Mouse (Mus musculus): ENCODE data around the gene Chmp6. TPM values are rescaled to one million over a fixed set of nuclear protein-coding genes. Genes with fewer than 3 reads are reported as not detected.

Chmp6 gene
- polyA plus RNA-seq, 1 experiment from 2014 or later: 62.4 TPM

- no peak overlapping the region for H3K9ac ChIP-seq (ENCODE audit: low read length)
- ATAC-seq (ENCODE audit: insufficient number of reproducible peaks, insufficient read depth, low FRiP score, low read depth): no peak
- no peaks in the 10 kb centered on the region for H3K27me3 ChIP-seq (ENCODE audit: control insufficient read depth, insufficient read depth, low read length)
- WGBS: 77% methylated on average over 6 of the region's 6 CpGs
- no peak overlapping the region for H3K4me3 ChIP-seq (ENCODE audit: control insufficient read depth in 1 of 2, insufficient read depth in 1 of 2, low read depth in 1 of 2, low read length in 2 of 2)
- no peak overlapping the region for H3K4me2 ChIP-seq (ENCODE audit: low read length)
- H3K27ac ChIP-seq (replicated peaks in 1 of 2; ENCODE audit: control insufficient read depth in 1 of 2, insufficient read depth in 1 of 2, low read depth in 2 of 2, low read length in 2 of 2): no peak overlapping the region
- H3K9me3 ChIP-seq (ENCODE audit: control insufficient read depth, low read length): peaks cover 5% of the 10 kb centered on the region; the same call in 1 of the 2 replicates
- no peaks in the 10 kb centered on the region for H3K36me3 ChIP-seq (ENCODE audit: control insufficient read depth, insufficient read depth, low read length)
- no peaks in the 10 kb centered on the region for H3K4me1 ChIP-seq (ENCODE audit: control insufficient read depth in 2 of 2, insufficient read depth in 2 of 2, low read length in 2 of 2)
These were observed 16.5 kb downstream of the Chmp6 start for GRCm38 (mm10) chr11:119929603-119930265.

- Histone ChIP-seq H3K27ac (replicated peaks in 1 of 2; ENCODE audit: control insufficient read depth in 1 of 2, insufficient read depth in 1 of 2, low read depth in 2 of 2, low read length in 2 of 2) (no peak overlapping the region), H3K9ac (ENCODE audit: low read length) (no peak overlapping the region), H3K9me3 (ENCODE audit: control insufficient read depth, low read length) (peaks cover 5% of the 10 kb centered on the region; the same call in 1 of the 2 replicates), H3K36me3 (ENCODE audit: control insufficient read depth, insufficient read depth, low read length) (no peaks in the 10 kb centered on the region), H3K4me1 (ENCODE audit: control insufficient read depth in 2 of 2, insufficient read depth in 2 of 2, low read length in 2 of 2) (0 out of 4 replicates have a peak, but pooled peaks cover 0 to under 1% of the 10 kb centered on the region in 2 experiments), H3K4me3 (ENCODE audit: control insufficient read depth in 1 of 2, insufficient read depth in 1 of 2, low read depth in 1 of 2, low read length in 2 of 2) (no peak overlapping the region), H3K4me2 (ENCODE audit: low read length) (no peak overlapping the region), H3K27me3 (ENCODE audit: control insufficient read depth, insufficient read depth, low read length) (no peaks in the 10 kb centered on the region; the same call in 1 of the 2 replicates)
- no peak for ATAC-seq (ENCODE audit: insufficient number of reproducible peaks, insufficient read depth, low FRiP score, low read depth)
- WGBS: 71% methylated on average over 10 of the region's 10 CpGs
These were observed 18.6 kb downstream of the Chmp6 start for GRCm38 (mm10) chr11:119931809-119932208.

- Histone ChIP-seq H3K4me1 (ENCODE audit: control insufficient read depth in 2 of 2, insufficient read depth in 2 of 2, low read length in 2 of 2) (peaks cover 5 to 9% of the 10 kb centered on the region in 2 experiments; a peak in 1 of 4 replicates), H3K4me3 (ENCODE audit: control insufficient read depth in 1 of 2, insufficient read depth in 1 of 2, low read depth in 1 of 2, low read length in 2 of 2) (no peak overlapping the region), H3K4me2 (ENCODE audit: low read length) (no peak overlapping the region), H3K9ac (ENCODE audit: low read length) (no peak overlapping the region), H3K27ac (replicated peaks in 1 of 2; ENCODE audit: control insufficient read depth in 1 of 2, insufficient read depth in 1 of 2, low read depth in 2 of 2, low read length in 2 of 2) (no peak overlapping the region), H3K9me3 (ENCODE audit: control insufficient read depth, low read length) (peaks cover 5% of the 10 kb centered on the region; the same call in 1 of the 2 replicates), H3K27me3 (ENCODE audit: control insufficient read depth, insufficient read depth, low read length) (no peaks in the 10 kb centered on the region; the same call in none of the 2 replicates), H3K36me3 (ENCODE audit: control insufficient read depth, insufficient read depth, low read length) (no peaks in the 10 kb centered on the region)
- no peak for ATAC-seq (ENCODE audit: insufficient number of reproducible peaks, insufficient read depth, low FRiP score, low read depth)
- whole genome bisulfite sequencing: 55% methylated on average over 4 of the region's 4 CpGs
These were observed 19.9 kb downstream of the Chmp6 start for GRCm38 (mm10) chr11:119933142-119933541.

GRCm38 (mm10) chr11:119933819-119934583 lies 20.8 kb downstream of the Chmp6 start:
- Histone ChIP-seq H3K4me2 (ENCODE audit: low read length) (no peak overlapping the region), H3K9ac (ENCODE audit: low read length) (no peak overlapping the region), H3K4me3 (ENCODE audit: control insufficient read depth in 1 of 2, insufficient read depth in 1 of 2, low read depth in 1 of 2, low read length in 2 of 2) (no peak overlapping the region), H3K27ac (replicated peaks in 1 of 2; ENCODE audit: control insufficient read depth in 1 of 2, insufficient read depth in 1 of 2, low read depth in 2 of 2, low read length in 2 of 2) (no peak overlapping the region), H3K9me3 (ENCODE audit: control insufficient read depth, low read length) (peaks cover 5% of the 10 kb centered on the region; the same call in 1 of the 2 replicates), H3K27me3 (ENCODE audit: control insufficient read depth, insufficient read depth, low read length) (peaks cover 6% of the 10 kb centered on the region), H3K4me1 (ENCODE audit: control insufficient read depth in 2 of 2, insufficient read depth in 2 of 2, low read length in 2 of 2) (peaks cover 5 to 9% of the 10 kb centered on the region in 2 experiments; a peak in 1 of 4 replicates), H3K36me3 (ENCODE audit: control insufficient read depth, insufficient read depth, low read length) (no peaks in the 10 kb centered on the region)
- no peak for ATAC-seq (ENCODE audit: insufficient number of reproducible peaks, insufficient read depth, low FRiP score, low read depth)
- WGBS: 79% methylated on average over 8 of the region's 8 CpGs

GRCm38 (mm10) chr11:119934773-119935172 lies 21.5 kb downstream of the Chmp6 start:
- Histone ChIP-seq H3K36me3 (ENCODE audit: control insufficient read depth, insufficient read depth, low read length) (no peaks in the 10 kb centered on the region), H3K27ac (replicated peaks in 1 of 2; ENCODE audit: control insufficient read depth in 1 of 2, insufficient read depth in 1 of 2, low read depth in 2 of 2, low read length in 2 of 2) (no peak overlapping the region), H3K4me1 (ENCODE audit: control insufficient read depth in 2 of 2, insufficient read depth in 2 of 2, low read length in 2 of 2) (peaks cover 5 to 9% of the 10 kb centered on the region in 2 experiments; a peak in 1 of 4 replicates), H3K4me2 (ENCODE audit: low read length) (no peak overlapping the region), H3K27me3 (ENCODE audit: control insufficient read depth, insufficient read depth, low read length) (peaks cover 8% of the 10 kb centered on the region), H3K4me3 (ENCODE audit: control insufficient read depth in 1 of 2, insufficient read depth in 1 of 2, low read depth in 1 of 2, low read length in 2 of 2) (no peak overlapping the region), H3K9me3 (ENCODE audit: control insufficient read depth, low read length) (peaks cover 5% of the 10 kb centered on the region; the same call in 1 of the 2 replicates), H3K9ac (ENCODE audit: low read length) (no peak overlapping the region)
- ATAC-seq (ENCODE audit: insufficient number of reproducible peaks, insufficient read depth, low FRiP score, low read depth): no peak
- WGBS: 68% methylated on average over 8 of the region's 8 CpGs

GRCm38 (mm10) chr11:119935457-119935856 lies 22.2 kb downstream of the Chmp6 start:
- ATAC-seq (ENCODE audit: insufficient number of reproducible peaks, insufficient read depth, low FRiP score, low read depth): no peak
- Histone ChIP-seq H3K27ac (replicated peaks in 1 of 2; ENCODE audit: control insufficient read depth in 1 of 2, insufficient read depth in 1 of 2, low read depth in 2 of 2, low read length in 2 of 2) (no peak overlapping the region), H3K27me3 (ENCODE audit: control insufficient read depth, insufficient read depth, low read length) (peaks cover 8% of the 10 kb centered on the region), H3K4me2 (ENCODE audit: low read length) (no peak overlapping the region), H3K9ac (ENCODE audit: low read length) (no peak overlapping the region), H3K4me1 (ENCODE audit: control insufficient read depth in 2 of 2, insufficient read depth in 2 of 2, low read length in 2 of 2) (peaks cover 5 to 13% of the 10 kb centered on the region in 2 experiments; a peak in 2 of 4 replicates), H3K36me3 (ENCODE audit: control insufficient read depth, insufficient read depth, low read length) (no peaks in the 10 kb centered on the region), H3K4me3 (ENCODE audit: control insufficient read depth in 1 of 2, insufficient read depth in 1 of 2, low read depth in 1 of 2, low read length in 2 of 2) (no peak overlapping the region), H3K9me3 (ENCODE audit: control insufficient read depth, low read length) (peaks cover 5% of the 10 kb centered on the region; the same call in 1 of the 2 replicates)
- 28% methylated on average over 6 of the region's 6 CpGs for WGBS

- no peak for ATAC-seq (ENCODE audit: insufficient number of reproducible peaks, insufficient read depth, low FRiP score, low read depth)
- Histone ChIP-seq H3K4me2 (ENCODE audit: low read length) (no peak overlapping the region), H3K27ac (replicated peaks in 1 of 2; ENCODE audit: control insufficient read depth in 1 of 2, insufficient read depth in 1 of 2, low read depth in 2 of 2, low read length in 2 of 2) (no peak overlapping the region), H3K27me3 (ENCODE audit: control insufficient read depth, insufficient read depth, low read length) (peaks cover 15% of the 10 kb centered on the region), H3K9ac (ENCODE audit: low read length) (no peak overlapping the region), H3K4me1 (ENCODE audit: control insufficient read depth in 2 of 2, insufficient read depth in 2 of 2, low read length in 2 of 2) (peaks cover 5 to 17% of the 10 kb centered on the region in 2 experiments; a peak in 2 of 4 replicates), H3K4me3 (ENCODE audit: control insufficient read depth in 1 of 2, insufficient read depth in 1 of 2, low read depth in 1 of 2, low read length in 2 of 2) (no peak overlapping the region), H3K9me3 (ENCODE audit: control insufficient read depth, low read length) (no peaks in the 10 kb centered on the region), H3K36me3 (ENCODE audit: control insufficient read depth, insufficient read depth, low read length) (no peaks in the 10 kb centered on the region)
- 81% methylated on average over 2 of the region's 2 CpGs for WGBS
These were observed 23.2 kb downstream of the Chmp6 start for GRCm38 (mm10) chr11:119936456-119936855.

All from heart, embryonic 14.5 days (tissue).